Mouse (Mus musculus): ENCODE measurements around the gene Tmeff1. TPM values are rescaled to one million over a fixed set of nuclear protein-coding genes. Genes with fewer than 3 reads are reported as not detected.

Tmeff1 gene
- polyA plus RNA-seq, 1 experiment from 2014 or later, result 1.0 TPM

- Histone ChIP-seq H3K27ac (replicated peaks) (no peak overlapping the region), H3K9ac (no peak overlapping the region), H3K27me3 (no peaks in the 10 kb centered on the region), H3K36me3 (replicated peaks) (no peaks in the 10 kb centered on the region), H3K9me3 (replicated peaks) (no peaks in the 10 kb centered on the region), H3K4me3 (replicated peaks) (no peak overlapping the region), H3K4me2 (no peak overlapping the region), H3K4me1 (replicated peaks) (no peaks in the 10 kb centered on the region)
- 57% methylated on average over 9 of the region's 9 CpGs for WGBS (ENCODE audit: insufficient replicate concordance)
- no peak for ATAC-seq (ENCODE audit: insufficient read depth)
Observed at GRCm38 (mm10) chr4:48692736-48693292, 107.8 kb downstream of the Tmeff1 start.

GRCm38 (mm10) chr4:48696706-48697105 is 111.7 kb downstream of the Tmeff1 start:
- no peaks in the 10 kb centered on the region for H3K9me3 ChIP-seq (replicated peaks)
- 70% methylated on average over 3 of the region's 3 CpGs for WGBS (ENCODE audit: insufficient replicate concordance)
- ATAC-seq (ENCODE audit: insufficient read depth), result no peak

GRCm38 (mm10) chr4:48697302-48697701 is 112.3 kb downstream of the Tmeff1 start:
- Histone ChIP-seq H3K27me3 (no peaks in the 10 kb centered on the region), H3K36me3 (replicated peaks) (no peaks in the 10 kb centered on the region), H3K9me3 (replicated peaks) (no peaks in the 10 kb centered on the region), H3K9ac (no peak overlapping the region), H3K4me3 (replicated peaks) (no peak overlapping the region), H3K4me1 (replicated peaks) (no peaks in the 10 kb centered on the region), H3K4me2 (no peak overlapping the region), H3K27ac (replicated peaks) (no peak overlapping the region)
- WGBS (ENCODE audit: insufficient replicate concordance), result 60% methylated on average over 11 of the region's 11 CpGs
- ATAC-seq (ENCODE audit: insufficient read depth), result no peak

More at GRCm38 (mm10) chr4:48696706-48697105, 111.7 kb downstream of the Tmeff1 start:
- no peak overlapping the region for H3K4me2 ChIP-seq
- H3K9ac ChIP-seq, result no peak overlapping the region
- H3K27me3 ChIP-seq, result no peaks in the 10 kb centered on the region
- H3K36me3 ChIP-seq (replicated peaks), result no peaks in the 10 kb centered on the region
- H3K27ac ChIP-seq (replicated peaks), result no peak overlapping the region
- no peaks in the 10 kb centered on the region for H3K4me1 ChIP-seq (replicated peaks)
- H3K4me3 ChIP-seq (replicated peaks), result no peak overlapping the region

Other genes with a start within 250 kb of the Tmeff1 start
- 13.4 and 14.8 TPM in 2 replicates for gene Tex10, start 111.7 kb upstream of the Tmeff1 start, polyA plus RNA-seq (2015; fragmentation: Nextera tagmentation; extraction: Ambion mirVana)
- gene Msantd3, start 45.2 kb upstream of the Tmeff1 start, polyA plus RNA-seq (2015; fragmentation: Nextera tagmentation; extraction: Ambion mirVana), result 1.7 and 2.5 TPM in 2 replicates
- gene Cavin4, start 78.3 kb downstream of the Tmeff1 start, polyA plus RNA-seq (2015; fragmentation: Nextera tagmentation; extraction: Ambion mirVana), result 0.76 and 0.84 TPM in 2 replicates